ENCODE assay signal across 16 mouse cellular contexts in the genomic region with DNA sequence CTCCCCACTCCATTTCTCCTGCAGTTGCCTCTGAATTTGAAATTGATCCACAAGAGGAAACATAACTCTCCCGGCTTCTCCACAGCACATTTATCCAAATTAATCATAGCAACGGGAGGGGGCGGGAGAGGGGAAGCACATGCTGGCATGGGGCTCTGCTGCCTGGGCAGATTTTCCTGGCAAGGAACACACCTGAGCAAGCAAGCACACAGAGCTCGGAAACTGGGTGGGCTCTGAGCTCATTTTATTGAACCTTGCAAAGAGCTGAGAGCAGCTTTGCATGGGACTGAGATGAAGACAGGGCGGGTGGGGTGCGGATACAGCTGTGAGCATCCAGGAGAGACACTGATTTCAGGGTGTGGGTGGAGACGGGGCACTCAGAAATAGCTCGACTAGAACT.
A peak's percentile ranks its signal among the peaks of the same experiment; 100 is the strongest.
DNase-seq lines count a peak whose midpoint lies in the region; ATAC-seq and TF ChIP-seq lines count a peak whose summit lies in the region.
"Had no signal": no experiment of that assay in that cellular context is flagged by ENCODE, and none has a peak within 500 bp of the region (broad histone marks: within the 10 kb centered on the region; RNA-seq: fewer than 3 reads in every experiment).

No protein-coding gene starts in this region.

- no peaks in the 10 kb centered on the region for H3K9me3 ChIP-seq in midbrain, embryonic 16.5 days (replicated peaks; ENCODE audit: control insufficient read depth, low read length, poor library complexity, severe bottlenecking)
- no peaks in the 10 kb centered on the region for H3K9me3 ChIP-seq in midbrain, postnatal 0 days (ENCODE audit: low read length)
- H3K9me3 ChIP-seq: heart, embryonic 13.5 days; stomach, embryonic 15.5 days had no signal

- peaks cover 15% of the 10 kb centered on the region for H3K4me1 ChIP-seq in midbrain, embryonic 16.5 days (ENCODE audit: control insufficient read depth, insufficient read depth, low read length)
- peaks cover 14% of the 10 kb centered on the region; the same call in 1 of the 2 replicates for H3K4me1 ChIP-seq in midbrain, postnatal 0 days (ENCODE audit: insufficient read depth, low read length)
- H3K4me1 ChIP-seq: heart, embryonic 13.5 days; stomach, embryonic 15.5 days had no signal

- no peak overlapping the region for H3K4me3 ChIP-seq in midbrain, embryonic 16.5 days (ENCODE audit: low read depth, low read length)
- H3K4me3 ChIP-seq in midbrain, postnatal 0 days (ENCODE audit: low read depth, low read length), result no peak overlapping the region
- H3K4me3 ChIP-seq: heart, embryonic 13.5 days; stomach, embryonic 15.5 days had no signal

- peak; percentile 33 to 39 for DNase-seq in cerebellum, postnatal 10 days
- DNase-seq in cerebellum, postnatal 4 days (ENCODE audit: low spot score in 2 of 2), result no peak
- DNase-seq in layer of hippocampus, adult 11-12 months (ENCODE audit: low spot score), result peak; percentile 51
- DNase-seq in layer of hippocampus, postnatal 25 days (ENCODE audit: extremely low spot score in 1 of 2, low spot score in 1 of 2), result no peak
- DNase-seq in midbrain, postnatal 0 days (ENCODE audit: low spot score), result no peak
- DNase-seq in right cerebral cortex, postnatal 36 days (ENCODE audit: low spot score in 2 of 2), result peak; percentile 30 to 38
- DNase-seq in gastrocnemius, adult 18-20 months (ENCODE audit: low spot score), result no peak
- DNase-seq: adrenal gland, postnatal 10 days; heart, postnatal 4 days; spleen, adult 18-20 months; thymus, postnatal 25 days had no signal

- WGBS in midbrain, embryonic 16.5 days, result 73% methylated on average over 8 of the region's 8 CpGs
- WGBS in midbrain, postnatal 0 days, result 60% methylated on average over 8 of the region's 8 CpGs

- no peaks in the 10 kb centered on the region for H3K27me3 ChIP-seq in midbrain, embryonic 16.5 days (ENCODE audit: control insufficient read depth, insufficient read depth, low read depth, low read length)
- H3K27me3 ChIP-seq in midbrain, postnatal 0 days (ENCODE audit: insufficient read depth, low read length), result no peaks in the 10 kb centered on the region
- H3K27me3 ChIP-seq: stomach, embryonic 15.5 days had no signal

- no peaks in the 10 kb centered on the region for H3K36me3 ChIP-seq in midbrain, embryonic 16.5 days (ENCODE audit: control insufficient read depth, insufficient read depth, low read length)
- H3K36me3 ChIP-seq in midbrain, postnatal 0 days (ENCODE audit: insufficient read depth, low read length), result no peaks in the 10 kb centered on the region
- H3K36me3 ChIP-seq: heart, embryonic 13.5 days; stomach, embryonic 15.5 days had no signal

- H3K9ac ChIP-seq in midbrain, embryonic 16.5 days (ENCODE audit: low read depth, low read length), result no peak overlapping the region
- H3K9ac ChIP-seq in midbrain, postnatal 0 days (replicated peaks; ENCODE audit: low read length, poor library complexity, severe bottlenecking), result no peak overlapping the region
- H3K9ac ChIP-seq: heart, embryonic 13.5 days; stomach, embryonic 15.5 days had no signal

- H3K27ac ChIP-seq in midbrain, embryonic 16.5 days (ENCODE audit: low read length), result 0 out of 2 replicates have a peak overlapping the region, but pooled peaks have one; percentile 2
- H3K27ac ChIP-seq in midbrain, postnatal 0 days (ENCODE audit: low read depth, low read length), result no peak overlapping the region
- H3K27ac ChIP-seq: heart, embryonic 13.5 days; kidney, postnatal 0 days; stomach, embryonic 15.5 days had no signal

- no peak for TF ChIP-seq CTCF in midbrain, postnatal 0 days (IDR thresholded peaks at IDR 0.05)

- H3K4me2 ChIP-seq in midbrain, embryonic 16.5 days (ENCODE audit: low read length), result no peak overlapping the region
- no peak overlapping the region for H3K4me2 ChIP-seq in midbrain, postnatal 0 days (ENCODE audit: low read depth, low read length, poor library complexity, severe bottlenecking)
- H3K4me2 ChIP-seq: heart, embryonic 13.5 days; stomach, embryonic 15.5 days had no signal

- ATAC-seq in midbrain, embryonic 16.5 days, result no peak
- no peak for ATAC-seq in midbrain, postnatal 0 days (ENCODE audit: low FRiP score)
- ATAC-seq: intestine, embryonic 16.5 days had no signal

Comparison
In these comparisons a context has a peak if more than half of its experiments do, and no peak if none do; other contexts are left out.
1. DNase-seq: peak in cerebellum, postnatal 10 days (2 of 2), layer of hippocampus, adult 11-12 months (single experiment) and right cerebral cortex, postnatal 36 days (2 of 2); none in cerebellum, postnatal 4 days (0 of 2), layer of hippocampus, postnatal 25 days (0 of 2), midbrain, postnatal 0 days (single experiment) and gastrocnemius, adult 18-20 months (single experiment).